ENCODE assay signal across 15 mouse cellular contexts in the genomic region with DNA sequence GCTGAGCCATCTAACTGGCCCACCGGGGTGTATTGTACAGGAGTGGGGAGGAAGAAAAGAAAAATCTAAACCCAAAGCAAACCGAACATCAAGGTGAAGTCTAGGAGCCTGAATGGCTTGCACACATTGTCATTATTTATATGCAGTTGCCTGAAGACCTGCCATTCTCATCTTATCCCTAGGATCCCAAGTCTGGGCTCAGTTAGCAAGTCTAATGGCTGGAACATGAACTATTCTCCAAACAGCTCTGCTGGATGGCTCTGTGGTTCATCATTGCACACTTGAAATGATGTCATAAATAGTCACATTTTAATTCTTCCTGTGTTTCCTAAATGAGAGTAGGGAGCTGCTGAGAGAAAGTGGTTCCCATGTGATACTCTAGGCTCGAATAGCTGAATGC.
"Had no signal": no experiment of that assay in that cellular context is flagged by ENCODE, and none has a peak within 500 bp of the region (broad histone marks: within the 10 kb centered on the region; RNA-seq: fewer than 3 reads in every experiment).

No protein-coding gene starts in this region.

- DNase-seq: retina, postnatal 1 day; right cerebral cortex, adult 18-20 months; right cerebral cortex, postnatal 14 days; right cerebral cortex, postnatal 25 days; right cerebral cortex, postnatal 4 days; spleen, adult 18-20 months; thymus, adult 18-20 months; thymus, adult 2 months; thymus, postnatal 14 days; thymus, postnatal 25 days; thymus, postnatal 36 days; thymus, postnatal 4 days had no signal

- H3K9ac ChIP-seq: neural tube, embryonic 15.5 days; stomach, embryonic 15.5 days had no signal

- H3K27me3 ChIP-seq: neural tube, embryonic 15.5 days; stomach, embryonic 15.5 days had no signal

- H3K27ac ChIP-seq: neural tube, embryonic 15.5 days; stomach, embryonic 15.5 days; stomach, postnatal 0 days had no signal

- H3K4me2 ChIP-seq: neural tube, embryonic 15.5 days; stomach, embryonic 15.5 days had no signal

- H3K36me3 ChIP-seq: neural tube, embryonic 15.5 days; stomach, embryonic 15.5 days had no signal

- H3K4me1 ChIP-seq: neural tube, embryonic 15.5 days; stomach, embryonic 15.5 days had no signal

- H3K4me3 ChIP-seq: neural tube, embryonic 15.5 days; stomach, embryonic 15.5 days had no signal

- H3K9me3 ChIP-seq: neural tube, embryonic 15.5 days; stomach, embryonic 15.5 days had no signal
